Mouse (Mus musculus) small intestine, adult 10 weeks (tissue): ENCODE measurements around the gene Gm10961. TPM values are rescaled to one million over a fixed set of nuclear protein-coding genes. Genes with fewer than 3 reads are reported as not detected.

Experiments used
- polyA plus RNA-seq: library from polyadenylated mRNA; stranded (reverse); fragments of 350-450 nt; fragmentation: Illumina TruSeq; extraction: RNeasy Lipid Tissue Mini Kit (QIAGEN cat#74804); gene quantifications from one replicate; pipeline ENCODE4 v1.2.3, GENCODE M21; 2014; ENCODE audit warnings: low replicate concordance

Gm10961 gene
- not detected for polyA plus RNA-seq

DNA sequence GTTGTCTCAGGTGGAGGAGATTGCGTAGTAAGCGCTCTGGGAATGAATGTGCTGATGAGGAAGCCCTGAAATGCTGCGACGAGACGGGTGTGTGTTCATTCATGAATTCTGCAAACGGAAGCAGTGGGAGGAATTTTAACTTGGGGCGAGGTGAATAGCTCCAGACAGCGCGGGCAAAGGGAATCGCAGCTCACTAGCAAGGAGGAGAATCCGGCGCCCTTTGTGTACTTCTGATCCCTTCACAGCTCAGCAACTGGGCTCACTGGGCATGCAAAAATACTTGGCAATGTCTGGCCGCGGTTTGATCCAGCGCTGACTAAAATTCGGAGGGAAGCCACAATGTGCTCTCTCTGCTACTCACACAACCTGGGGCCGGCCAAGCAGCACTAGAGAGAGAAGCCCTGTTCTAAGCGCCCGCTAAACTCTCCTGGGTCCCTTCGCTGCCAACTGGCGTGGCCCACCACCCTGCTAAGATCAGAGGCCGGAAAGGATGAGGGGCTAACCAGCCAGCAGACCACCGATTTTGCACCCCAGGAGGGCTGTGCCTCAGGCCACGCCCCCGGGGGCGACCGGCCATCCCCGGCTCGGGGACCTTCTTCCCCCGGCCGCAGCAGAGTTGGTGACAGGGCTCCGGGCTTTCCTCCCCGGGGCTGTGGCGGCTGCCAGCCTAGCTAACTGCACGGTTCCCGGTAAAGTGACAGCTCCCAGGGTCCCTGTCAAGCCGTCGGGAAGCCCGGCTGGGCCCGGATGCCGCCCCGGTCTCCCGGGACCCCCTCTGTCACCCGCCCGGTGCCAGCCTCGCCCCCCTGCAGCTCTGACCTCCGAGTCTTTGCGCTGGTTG lies at the start of gene Gm10961:
Gene Gm10961 (plus strand): TSS at position 641 of the 841 bp plus-strand sequence.

DNA sequence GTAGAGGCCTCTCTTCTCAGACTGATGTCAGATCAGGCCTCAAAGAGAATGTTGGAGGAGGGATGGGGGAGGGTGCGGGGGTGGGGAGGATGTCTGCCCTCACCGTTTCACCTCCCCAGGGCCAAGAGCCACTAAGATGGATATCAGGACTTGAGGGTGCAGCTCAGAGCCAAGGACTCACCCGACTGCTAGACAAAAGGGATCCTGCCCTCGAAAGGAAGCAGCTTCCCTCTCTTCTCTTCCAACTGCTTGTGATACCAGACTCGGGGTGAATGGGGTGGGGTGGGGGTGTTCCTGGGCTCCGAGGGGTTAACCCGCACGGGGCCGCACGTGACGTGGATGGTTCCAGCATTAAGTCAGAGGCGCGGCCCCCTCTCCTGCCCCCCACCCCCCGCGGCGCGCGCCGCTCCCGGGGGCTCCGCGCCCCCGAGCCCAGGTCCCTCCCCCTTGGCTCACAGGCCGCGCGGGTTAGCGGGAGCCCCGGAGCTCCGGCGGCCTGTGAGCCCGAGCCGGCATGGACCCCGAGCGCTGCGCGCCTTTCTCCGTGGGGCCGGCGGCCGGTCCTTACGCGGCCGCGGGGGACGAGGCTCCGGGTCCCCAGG lies 36.4 kb upstream of the Gm10961 start, which contains the start of gene Alx3:
Gene Alx3 (plus strand): TSS at position 370 of the 602 bp plus-strand sequence.

DNA sequence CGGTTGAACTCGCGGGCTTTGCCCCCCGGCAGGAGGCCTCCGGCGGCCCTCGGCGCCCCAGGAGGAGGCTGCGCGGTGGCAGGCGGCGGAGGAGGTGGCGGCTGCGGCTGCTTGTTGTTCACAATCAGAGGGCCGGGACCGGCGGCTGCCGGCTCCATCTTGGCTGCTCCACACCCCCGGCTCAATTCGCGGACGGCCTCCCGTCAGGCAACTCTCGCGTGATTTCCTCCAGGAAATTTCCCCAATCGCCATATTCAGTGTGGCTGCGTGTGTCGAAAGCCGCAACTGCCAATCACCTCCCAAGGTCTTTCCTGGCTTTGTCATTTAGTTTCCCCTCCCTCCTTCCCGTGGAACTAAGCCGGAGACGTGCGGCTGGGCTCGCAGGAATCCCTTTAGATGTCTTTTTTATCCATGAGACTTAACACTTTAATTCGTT lies 419 bp downstream of the Gm10961 start, which contains the start of gene Strip1:
Gene Strip1 (minus strand): TSS at position 172 of the 436 bp plus-strand sequence.

Other genes starting within 250 kb of the Gm10961 start
- gene Kcnc4, start 171.8 kb upstream of the Gm10961 start, polyA plus RNA-seq = not detected
- gene Slc6a17, start 113.3 kb upstream of the Gm10961 start, polyA plus RNA-seq = 0.63 TPM
- gene Ubl4b, start 76.2 kb upstream of the Gm10961 start, polyA plus RNA-seq = not detected
- gene Alx3, start 36.3 kb upstream of the Gm10961 start, polyA plus RNA-seq = not detected
- gene Strip1, start 372 bp downstream of the Gm10961 start, polyA plus RNA-seq = 4.6 TPM
- gene Ahcyl1, start 65.2 kb downstream of the Gm10961 start, polyA plus RNA-seq = 654 TPM
- gene Csf1, start 129.1 kb downstream of the Gm10961 start, polyA plus RNA-seq = 7.1 TPM
- 73.5 TPM for gene Eps8l3, start 245.9 kb downstream of the Gm10961 start, polyA plus RNA-seq